Mouse (Mus musculus): ENCODE results near the gene Cd93.

Gene Cd93

DNA sequence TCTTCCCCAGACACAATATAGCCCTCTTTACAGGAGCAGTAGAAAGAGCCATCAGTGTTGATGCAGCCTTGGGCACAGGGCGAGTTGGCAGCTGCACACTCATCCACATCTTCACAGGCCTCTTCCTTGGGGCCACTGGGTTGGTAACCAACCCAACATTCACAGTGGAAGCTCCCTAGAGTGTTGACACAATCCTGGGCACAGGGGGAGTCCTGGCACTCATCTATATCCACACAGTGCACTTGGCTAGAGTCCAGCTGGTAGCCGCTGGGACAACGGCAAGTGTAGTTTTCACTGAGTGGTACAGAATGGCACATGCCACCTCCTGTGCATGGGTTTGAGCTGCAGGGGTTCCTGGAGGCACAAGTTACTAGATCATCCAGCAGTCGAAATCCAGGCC, 1.2 kb downstream of the Cd93 start:
- no peak for DNase-seq (ENCODE audit: low read depth, low spot score)

DNA sequence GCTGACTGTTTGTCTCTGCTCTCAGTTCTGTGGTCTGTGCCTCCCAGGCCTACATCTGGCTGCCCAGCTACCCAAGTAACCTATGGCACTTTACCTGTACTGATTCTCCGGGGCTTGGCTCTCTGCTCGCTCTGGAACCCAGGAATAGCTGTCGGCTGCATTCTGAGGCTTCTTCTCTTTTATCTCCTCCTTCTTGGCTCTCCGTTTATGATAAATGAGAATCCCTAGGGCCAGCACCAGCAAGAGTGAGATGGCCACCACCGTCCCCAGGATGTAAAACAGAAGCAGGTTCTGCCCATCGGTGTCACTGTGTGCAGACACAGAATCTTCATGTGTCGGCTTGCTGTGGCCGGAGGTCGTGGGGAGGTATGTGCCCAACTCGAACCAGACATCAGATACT, 1.9 kb downstream of the Cd93 start:
- no peak for DNase-seq (ENCODE audit: low read depth, low spot score)

DNA sequence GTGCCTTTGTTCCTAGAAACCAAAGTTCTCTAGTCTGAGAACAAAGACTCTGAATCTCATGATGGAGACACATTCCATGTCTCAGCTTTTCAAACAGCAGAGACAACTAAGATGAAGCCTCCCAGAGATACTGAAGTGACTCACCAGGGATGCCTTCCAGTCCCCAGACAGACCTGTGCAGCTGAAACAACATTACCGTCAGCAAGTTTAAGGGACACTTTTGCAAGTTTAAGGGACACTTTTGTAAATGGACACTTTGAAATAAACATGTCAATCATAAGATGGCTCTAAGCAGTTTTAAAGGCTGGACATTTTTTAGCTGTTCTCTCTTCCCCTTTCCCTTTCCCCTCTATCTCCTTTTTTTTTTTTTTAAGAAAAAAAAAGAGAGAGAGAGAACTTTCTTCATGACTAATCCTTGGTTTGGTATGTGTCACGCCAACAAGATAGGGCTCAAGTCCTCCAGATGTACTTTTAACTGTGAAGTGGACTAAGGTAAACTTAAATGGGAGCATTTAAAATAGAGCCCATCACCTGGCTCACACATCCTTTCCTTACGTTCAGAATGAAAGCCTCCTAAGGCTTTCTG, 3.6 kb downstream of the Cd93 start:
- no peak for DNase-seq (ENCODE audit: low read depth, low spot score)

DNA sequence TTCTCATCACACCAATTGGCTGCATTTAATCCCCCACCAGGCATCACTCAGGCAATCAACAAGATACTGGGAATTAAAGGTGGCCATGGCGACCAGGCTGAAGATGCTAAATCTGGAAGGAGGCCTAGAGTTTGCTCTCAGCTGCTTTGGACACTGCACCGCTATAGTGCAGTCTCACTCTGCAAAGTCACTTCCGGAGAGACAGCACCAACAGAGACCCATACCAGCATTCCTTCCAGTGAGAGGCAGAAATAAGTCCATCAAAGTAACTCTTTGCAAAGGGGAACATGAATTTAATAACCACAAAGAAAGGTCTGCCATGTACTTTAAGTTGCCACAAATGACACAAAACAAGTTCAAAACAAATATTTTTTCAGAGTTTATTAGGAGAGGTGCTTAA, 7.1 kb downstream of the Cd93 start:
- no peak for DNase-seq (ENCODE audit: low read depth, low spot score)

DNA sequence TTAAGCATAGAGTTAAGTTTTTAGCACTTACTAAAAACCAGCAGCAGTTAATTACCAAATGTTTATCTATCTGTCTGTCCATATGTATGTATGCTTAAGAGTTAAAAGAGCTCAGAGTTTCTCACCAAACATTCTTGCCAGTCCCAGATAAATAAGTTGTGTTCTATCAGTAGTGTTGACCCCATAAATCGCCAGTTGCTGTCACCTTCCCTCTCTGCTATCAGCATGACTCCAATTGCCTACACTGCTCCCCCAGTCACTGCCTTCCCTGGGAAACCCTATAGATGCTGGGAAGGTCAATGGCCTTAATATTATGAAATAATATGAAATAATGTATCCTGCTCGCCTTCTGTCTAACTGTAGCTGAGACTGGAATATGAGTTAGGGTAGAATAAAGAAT, 11.0 kb downstream of the Cd93 start:
- no peak for DNase-seq (ENCODE audit: low read depth, low spot score)

DNA sequence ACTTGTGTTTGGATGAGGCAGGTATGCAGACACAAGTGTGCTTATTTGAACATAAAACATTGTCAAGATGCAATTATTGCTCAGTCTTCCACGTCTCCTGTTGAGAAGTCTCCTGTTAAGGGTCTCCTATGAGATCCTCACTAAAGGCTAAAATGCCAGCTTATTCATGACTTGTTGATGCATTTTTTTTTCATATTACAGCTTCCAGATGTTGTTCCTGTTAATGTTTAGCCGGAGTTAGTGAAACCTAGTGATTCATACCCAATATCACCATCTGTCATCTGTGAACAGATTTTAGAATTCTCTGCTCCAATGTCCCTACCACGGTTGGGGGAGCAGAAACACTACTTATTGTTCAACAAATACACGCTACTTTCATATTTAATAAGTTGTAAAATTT, 12.4 kb downstream of the Cd93 start:
- DNase-seq (ENCODE audit: low read depth, low spot score), result no peak

DNA sequence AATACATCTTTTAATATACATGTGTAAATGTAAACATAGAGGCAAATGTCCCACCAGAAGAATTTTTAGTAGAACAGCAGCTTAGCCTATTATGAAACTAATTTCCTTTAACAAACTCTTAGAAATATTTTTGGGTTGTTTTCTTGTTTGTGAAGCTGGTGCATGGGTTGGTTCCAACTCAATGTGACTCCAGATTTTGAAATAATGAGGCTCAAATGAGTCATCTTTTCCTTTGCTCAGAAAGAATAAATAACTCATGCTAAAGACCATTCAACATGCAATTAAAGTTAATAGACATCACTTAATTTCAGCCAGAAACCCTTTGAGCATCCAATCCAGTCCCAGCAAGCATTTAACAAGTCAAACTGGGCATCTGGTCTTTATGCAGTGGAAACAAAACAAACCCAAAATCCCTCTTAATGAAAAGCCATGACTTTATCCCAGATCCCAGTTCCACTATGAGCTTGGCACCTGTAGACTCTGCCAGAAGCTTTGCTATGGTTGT, 14.3 kb downstream of the Cd93 start:
- DNase-seq (ENCODE audit: low read depth, low spot score), result no peak

DNA sequence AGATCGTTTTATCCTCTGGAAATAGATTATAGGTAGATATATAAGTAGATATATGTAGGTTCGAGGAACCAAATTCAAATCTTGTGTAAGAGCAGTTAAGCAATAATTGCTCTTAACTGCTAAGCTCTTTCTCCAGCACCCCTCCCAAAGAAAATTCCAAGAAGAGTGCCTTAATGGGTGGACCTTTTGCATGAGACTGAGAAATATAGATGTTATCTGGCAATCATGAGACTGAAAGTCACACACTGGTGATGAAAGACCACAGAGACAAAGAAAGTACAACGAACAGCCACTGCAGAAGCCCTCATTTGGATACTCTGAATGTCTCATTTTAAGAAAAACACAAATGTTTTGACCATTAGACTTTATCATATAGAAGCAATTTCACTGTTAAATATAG, 14.8 kb downstream of the Cd93 start:
- DNase-seq (ENCODE audit: low read depth, low spot score), result no peak

DNA sequence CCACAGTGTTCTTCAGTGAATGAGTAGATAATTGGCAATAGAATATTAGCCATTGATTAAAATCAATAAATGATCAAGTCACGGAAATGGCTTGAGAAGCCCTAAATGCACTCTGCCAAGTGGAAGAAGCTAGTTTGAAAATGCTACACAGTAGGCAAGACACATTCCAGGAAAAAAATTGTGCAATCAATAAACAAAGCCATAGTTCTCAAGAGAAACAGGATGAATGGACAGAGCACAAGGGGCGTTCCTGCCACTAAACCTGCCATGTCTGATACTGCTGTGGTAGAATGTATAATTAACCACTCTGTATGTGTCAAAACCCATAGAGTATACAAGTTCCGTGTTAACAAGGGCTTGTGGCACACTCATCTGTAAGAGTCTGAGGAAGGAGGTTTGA, 15.8 kb downstream of the Cd93 start:
- no peak for DNase-seq (ENCODE audit: low read depth, low spot score)

DNA sequence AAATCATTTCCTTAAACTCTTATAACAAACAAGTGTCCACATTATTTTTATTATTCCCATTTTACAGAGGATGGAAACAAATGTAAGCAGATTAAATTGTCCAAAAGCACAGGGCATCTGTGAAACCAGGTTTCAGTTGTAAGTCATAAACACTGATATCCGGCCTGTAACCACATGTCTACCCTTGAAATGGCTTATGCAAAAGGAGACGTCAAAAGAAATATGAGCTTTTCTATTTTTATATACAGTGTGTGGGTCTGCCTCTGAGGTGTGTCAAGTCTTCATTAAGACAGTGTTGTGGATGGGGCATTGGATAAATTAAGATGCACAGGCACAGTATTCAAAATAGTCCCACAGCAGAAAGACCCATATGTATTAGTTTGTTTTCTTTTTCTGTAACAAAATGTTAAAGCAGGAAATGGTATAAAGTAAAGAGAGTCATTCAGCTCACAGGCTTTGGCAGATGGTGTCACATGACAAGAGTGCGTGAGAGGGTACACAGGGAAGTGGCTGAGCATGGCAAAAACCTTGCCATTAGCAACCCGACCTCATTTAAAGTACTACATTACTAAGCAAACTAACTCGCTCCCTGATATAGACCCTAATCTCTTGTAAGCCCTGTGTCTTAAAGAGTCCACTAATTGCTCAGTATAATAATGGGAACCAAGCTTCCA, 17.5 kb downstream of the Cd93 start:
- DNase-seq (ENCODE audit: low read depth, low spot score), result no peak

DNA sequence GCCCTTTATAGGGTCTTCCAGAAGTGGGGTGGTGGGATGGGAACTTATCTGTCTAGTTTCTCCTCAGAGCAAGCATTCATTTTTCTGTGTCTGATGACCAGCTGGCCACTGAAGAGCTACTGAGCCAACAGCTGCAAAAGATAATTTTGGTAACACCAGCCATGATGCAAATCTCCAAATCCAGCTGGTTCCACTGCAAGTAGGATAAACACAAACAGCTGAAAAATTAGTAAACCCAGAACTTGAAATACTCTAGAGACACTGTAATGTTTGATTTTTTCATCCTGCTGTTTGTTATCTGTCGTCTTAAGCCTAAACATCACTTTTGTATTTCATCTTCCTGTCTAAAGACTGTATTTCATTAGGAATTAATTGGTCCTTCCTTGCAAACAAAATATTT, 21.7 kb downstream of the Cd93 start:
- DNase-seq (ENCODE audit: low read depth, low spot score), result no peak

DNA sequence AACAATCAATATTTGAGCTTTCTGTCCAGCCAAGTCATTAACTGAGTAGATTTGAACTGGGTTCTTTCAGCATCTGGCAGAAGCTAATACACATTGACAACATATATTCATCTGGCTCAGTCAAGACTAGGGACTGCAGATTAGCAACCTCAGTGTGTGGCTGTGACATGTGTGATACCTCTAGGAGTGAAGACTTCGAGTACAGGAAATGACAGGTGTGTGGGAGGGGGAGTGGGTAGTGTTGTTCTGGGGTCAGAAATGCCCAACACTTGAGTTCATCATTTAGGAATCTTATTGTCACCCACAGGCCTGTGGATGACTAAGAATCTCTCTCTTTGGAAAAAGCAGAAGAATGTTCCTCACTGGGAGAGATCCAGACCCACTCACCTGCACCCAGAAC, 22.3 kb downstream of the Cd93 start:
- no peak for DNase-seq (ENCODE audit: low read depth, low spot score)

DNA sequence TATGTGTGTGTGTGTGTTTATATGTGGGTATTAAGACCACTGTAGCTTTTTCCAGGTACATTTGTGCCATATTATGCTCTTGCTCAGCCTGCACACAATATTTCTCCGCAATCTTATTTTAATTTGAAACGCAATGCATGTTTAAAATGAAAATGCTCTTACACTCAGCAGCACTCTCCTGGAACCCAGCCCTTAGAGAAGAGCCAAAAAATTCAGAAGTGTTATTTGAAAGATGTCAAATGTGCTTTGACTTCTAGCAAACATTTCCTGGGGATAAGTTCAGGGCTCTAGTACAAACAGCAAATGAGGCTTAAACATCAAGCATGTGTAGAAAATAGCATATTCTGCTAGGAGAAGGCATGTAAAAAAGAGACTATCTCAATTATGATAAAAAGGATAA, 23.6 kb downstream of the Cd93 start:
- no peak for DNase-seq (ENCODE audit: low read depth, low spot score)

DNA sequence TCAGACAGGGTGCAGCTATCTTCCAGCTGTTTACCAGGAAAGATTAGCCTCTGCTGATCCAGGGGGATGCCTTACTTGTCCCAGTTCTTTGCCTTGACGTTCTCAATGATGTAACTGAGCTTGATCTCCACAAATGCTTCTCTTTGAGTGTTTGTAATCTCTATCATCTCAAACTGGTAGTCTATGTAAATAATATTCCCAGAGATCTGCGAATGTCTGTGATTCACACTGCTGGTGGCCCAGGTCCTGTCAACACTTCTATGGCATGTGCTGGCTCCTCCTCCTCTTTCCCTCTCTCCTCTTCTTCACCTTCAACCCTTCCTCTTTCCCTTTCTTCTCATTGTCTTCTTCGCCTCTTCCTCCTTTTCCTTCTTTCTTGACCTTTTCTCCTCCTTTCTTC, 24.2 kb downstream of the Cd93 start:
- DNase-seq (ENCODE audit: low read depth, low spot score), result no peak

DNA sequence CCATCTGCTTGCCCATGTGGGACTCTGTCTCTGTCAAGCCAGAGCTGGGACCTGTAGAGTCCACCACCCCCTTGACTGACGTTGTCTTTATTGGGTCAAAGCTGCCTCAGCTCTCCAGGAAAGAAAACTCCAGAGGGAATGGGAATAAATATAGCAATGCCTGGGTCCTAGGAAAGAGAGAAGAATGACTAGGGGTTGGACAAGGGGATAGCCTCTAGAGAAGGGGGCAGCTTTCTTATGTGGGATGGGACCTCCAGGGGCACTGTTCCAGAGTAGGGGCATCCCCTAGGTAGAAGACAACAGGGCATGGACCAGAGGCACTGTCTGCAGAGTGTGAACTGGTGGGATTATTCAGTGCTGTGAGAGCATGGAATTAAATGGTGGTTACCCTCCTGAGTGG, 33.5 kb downstream of the Cd93 start:
- no peak for DNase-seq (ENCODE audit: low read depth, low spot score)

DNA sequence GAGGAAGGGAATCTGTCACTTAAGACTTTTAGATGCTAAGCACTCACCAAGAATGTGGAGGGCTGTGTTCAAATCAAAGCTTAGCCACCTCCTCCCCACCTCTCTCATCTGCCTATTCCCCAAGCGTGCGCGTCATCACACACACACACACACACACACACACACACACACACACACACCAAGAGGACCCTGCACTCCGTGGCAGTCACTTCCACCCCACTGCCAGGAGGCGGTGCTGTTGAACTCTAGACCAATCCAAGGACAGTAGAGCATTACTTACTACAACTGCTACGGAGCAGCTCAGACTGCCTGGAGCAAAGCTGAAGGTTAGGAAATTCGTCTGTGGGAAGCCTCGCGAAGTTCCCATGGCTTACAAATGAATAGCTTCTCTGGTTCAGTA, 34.2 kb downstream of the Cd93 start:
- no peak for DNase-seq (ENCODE audit: low read depth, low spot score)

DNA sequence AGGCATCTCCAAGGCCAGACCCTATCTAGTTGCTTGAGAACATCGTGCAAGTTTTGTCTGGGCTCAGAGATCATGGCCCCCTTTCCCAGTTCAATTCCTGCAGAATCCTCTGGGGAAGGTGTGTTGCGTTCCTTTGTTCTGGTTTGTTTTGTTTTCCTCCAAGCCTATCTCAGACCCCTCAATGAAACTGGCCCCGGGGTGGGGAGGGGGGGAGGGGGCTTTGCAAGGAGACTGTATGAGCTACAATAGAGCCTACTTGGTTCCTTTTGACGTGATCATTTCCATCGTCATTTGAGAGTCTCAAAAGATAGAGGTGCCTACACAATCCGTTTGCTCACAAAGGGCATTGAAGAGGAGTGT, 34.6 kb downstream of the Cd93 start:
- DNase-seq (ENCODE audit: low read depth, low spot score), result no peak

DNA sequence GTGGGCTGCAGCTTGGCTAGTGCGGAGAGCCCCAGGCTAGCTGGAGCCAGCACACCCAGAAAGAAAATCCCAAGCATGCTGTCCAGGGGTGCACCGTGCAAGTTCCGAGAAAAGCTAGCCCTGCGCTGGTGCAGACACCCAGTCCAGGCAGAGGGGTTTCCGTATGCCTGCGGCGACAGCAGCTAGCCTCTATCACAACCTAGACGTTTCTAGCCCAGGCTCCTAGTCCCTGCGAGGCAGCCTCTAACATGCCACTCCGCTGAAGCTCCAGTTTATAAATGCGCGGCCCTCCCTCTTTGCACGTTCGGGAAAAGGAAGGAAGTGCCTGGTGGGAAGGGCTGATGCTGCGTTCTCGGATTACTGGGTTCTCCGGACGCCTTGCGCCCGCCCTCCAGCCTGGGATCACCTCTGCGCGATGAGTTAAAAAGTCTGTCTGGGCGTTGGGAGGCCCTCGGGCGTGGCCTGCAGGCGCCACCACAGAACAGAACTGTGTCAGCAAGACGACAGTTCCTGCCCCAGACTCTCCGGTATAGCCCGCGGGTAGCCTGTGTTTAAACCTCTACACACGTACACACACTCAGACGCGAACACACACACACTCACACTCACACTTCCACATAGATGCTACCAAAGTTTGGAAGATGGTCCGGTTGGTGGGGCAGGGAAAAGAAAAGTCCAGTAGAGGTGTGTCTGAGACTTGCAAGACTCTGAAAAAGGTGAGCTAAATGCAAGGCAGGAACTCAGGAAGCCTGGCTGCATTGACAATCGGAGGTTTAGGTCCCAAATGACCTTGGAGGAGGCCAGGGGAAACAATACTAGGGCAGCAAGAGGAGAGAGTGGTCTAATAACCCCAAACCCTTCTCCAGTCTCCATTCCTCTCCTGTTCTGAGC, 35.2 kb downstream of the Cd93 start, which contains the start of gene Thbd:
TSS of gene Thbd (minus strand) at position 319 of the 891 bp plus-strand sequence.
- DNase-seq (ENCODE audit: low read depth, low spot score), result no peak

DNA sequence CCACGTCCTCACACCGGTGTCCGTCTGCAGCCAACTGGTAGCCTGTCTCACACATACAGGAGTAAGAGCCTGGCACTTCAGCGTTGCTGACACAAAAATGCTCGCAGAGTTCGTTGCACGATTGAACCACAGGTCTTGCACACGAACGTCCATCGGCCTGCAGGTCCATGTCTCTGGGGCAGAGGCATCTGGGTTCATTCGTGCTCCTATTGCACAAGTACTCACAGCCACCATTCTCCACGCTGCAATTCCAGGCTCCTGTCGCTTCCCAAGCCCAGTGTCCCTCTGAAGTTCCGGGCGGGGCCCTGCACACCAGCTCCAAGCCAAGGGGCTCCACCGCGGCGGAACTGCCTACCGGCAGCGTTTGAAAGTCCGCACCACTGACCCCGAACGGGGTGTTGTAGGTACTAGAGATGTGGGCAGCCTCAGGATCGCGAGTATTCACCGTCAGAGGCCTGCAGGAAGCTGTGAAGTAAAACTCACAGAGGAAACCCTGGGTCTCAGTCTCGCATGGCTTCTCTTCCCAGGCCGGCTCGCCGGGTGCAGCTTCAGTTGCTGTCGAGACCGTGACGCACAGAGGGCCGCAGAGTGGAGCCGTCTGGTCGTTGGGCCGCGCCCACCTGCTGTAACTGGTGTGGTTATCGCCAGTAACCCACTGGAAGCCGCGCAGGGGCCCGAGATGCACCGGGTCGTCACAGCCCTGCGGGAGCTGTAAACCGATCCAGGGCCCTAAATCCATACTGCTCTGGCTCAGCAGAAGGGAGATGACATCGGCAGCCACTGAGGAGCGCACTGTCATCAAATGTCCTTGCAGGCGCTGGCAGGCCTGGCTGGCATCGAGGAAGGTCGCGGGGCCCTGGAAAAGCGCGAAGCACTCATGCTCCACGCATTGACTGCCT, 36.1 kb downstream of the Cd93 start:
- no peak for DNase-seq (ENCODE audit: low read depth, low spot score)

DNA sequence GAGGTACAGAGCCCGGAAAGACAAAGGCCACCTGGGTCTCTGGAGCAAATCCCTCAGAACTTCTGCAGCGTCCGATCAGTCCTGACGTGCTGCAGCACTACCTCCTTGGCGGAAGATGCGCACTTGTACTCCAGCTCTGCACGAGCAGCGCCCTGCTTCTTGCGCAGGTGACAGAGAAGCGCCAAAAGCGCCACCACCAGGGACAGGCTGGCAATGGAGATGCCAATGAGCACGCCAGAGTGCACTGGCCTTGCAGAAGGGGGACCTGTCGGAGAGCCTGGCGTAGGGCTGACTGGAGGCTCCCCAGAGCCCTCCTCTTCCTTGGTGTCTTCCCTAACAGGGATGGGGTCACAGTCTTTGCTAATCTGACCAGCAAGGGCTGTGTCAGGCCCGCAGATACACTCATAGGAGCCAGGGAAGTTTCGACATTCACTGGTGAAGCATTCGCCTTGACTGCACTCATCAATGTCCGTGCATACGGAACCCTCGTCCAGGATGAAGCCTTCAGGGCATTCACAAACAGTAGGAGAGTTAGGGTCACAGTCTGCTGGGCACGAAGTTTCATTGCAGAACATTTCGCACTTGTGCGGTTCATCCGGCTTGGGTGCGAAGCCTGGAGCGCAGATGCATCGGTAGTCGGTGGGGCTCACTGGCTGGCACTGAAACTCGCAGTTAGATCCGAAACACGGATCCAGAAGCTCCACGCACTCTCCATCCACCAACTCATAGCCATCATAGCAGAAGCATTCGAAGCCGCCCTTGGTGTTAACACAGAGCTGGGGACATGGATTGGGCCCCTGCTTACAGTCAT, 37.0 kb downstream of the Cd93 start:
- no peak for DNase-seq (ENCODE audit: low read depth, low spot score)

DNA sequence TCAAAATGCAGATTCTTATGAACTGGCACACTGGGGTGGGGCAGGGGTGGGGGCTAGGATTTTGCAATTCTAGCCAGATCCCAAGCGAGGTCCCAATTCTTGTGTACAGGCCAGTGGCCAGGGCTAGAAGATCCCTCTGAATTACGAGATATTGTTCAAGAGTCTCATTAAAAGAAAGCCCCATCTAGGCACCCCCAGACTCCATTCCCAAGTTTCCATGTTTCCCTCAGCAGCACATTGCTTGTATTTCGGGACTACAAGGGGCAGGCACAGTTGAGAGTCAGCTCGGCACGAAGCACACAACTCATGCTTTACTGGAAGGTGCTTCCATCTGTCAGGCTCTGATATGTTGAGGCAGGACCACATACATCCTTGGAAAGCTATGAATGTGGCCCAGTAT, 38.5 kb downstream of the Cd93 start:
- no peak for DNase-seq (ENCODE audit: low read depth, low spot score)

Data from brain, embryonic 18.5 days (tissue).